Mouse (Mus musculus) kidney, adult 2 months (tissue): ENCODE measurements at regions not wholly inside any gene's neighbourhood (a gene's known extent, or its start where the extent isn't known, plus 50 kb on each side); places are given as distances from the start of the nearest gene placed in this dataset.

Experiments used
- CTCF ChIP-seq: fragments of 200-500 bp; conservative IDR thresholded peaks from 2 replicates; pipeline ENCODE4 v1.5.1; 2011; ENCODE audit warnings: low read depth, mild to moderate bottlenecking, control low read depth, low read length, moderate library complexity, mixed read lengths; ENCODE audit not compliant: insufficient read depth, insufficient read length
- POLR2A ChIP-seq: fragments of 200-500 bp; IDR thresholded peaks from one replicate; pipeline ENCODE4 v1.6.1; 2011; ENCODE audit warnings: low read depth, low read length, control low read depth

GRCm38 (mm10) chr13:107904851-107905250 is 139.4 kb upstream of the Smim15 start:
- no peak for TF ChIP-seq POLR2A
- TF ChIP-seq CTCF: no peak
